Mouse (Mus musculus) liver, adult 2 months (tissue): ENCODE measurements around the gene A2ml1.

Source experiments
- CTCF ChIP-seq: fragments of 200-500 bp; IDR thresholded peaks from 2 replicates; pipeline ENCODE4 v1.5.1; 2011; ENCODE audit warnings: low read depth, low read length, control low read depth
- POLR2A ChIP-seq: fragments of 200-500 bp; IDR thresholded peaks from 2 replicates; pipeline ENCODE4 v1.6.1; 2011; ENCODE audit warnings: low read length, control low read depth; ENCODE audit not compliant: insufficient read depth; ENCODE audit errors: extremely low read depth

GRCm38 (mm10) chr6:128535250-128535649, 46.2 kb downstream of the A2ml1 start:
- TF ChIP-seq CTCF (no peak), POLR2A (no peak)
